Mouse (Mus musculus): ENCODE data around the gene Zdbf2. TPM values are rescaled to one million over a fixed set of nuclear protein-coding genes. Genes with fewer than 3 reads are reported as not detected.

The Zdbf2 gene
- polyA plus RNA-seq, 1 experiment: under 0.01 TPM

DNA sequence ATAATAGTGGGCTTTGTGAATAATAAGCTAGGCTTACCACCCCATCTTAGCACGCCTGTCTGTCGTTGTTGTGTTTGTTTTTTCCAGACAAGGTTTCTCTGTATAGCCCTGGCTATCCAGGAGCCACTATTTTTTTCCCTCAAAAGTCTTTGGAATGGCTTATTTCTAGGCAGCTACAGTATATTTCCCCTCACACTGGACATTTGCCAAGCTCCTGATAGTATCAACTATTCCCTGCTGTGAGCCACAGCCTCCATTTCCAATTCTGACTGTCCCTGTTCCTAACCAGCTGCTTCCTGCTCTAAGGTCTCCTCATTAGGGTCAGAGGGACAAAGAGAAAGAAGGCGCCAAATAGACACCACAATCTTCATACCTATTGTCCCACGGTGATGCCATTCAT is 18.0 kb upstream of the Zdbf2 start:
- Histone ChIP-seq H3K36me3 (ENCODE audit: control insufficient read depth, insufficient read depth) (no peaks in the 10 kb centered on the region), H3K79me2 (ENCODE audit: control insufficient read depth, insufficient read depth) (no peaks in the 10 kb centered on the region), H3ac (ENCODE audit: control insufficient read depth, insufficient read length) (no peak overlapping the region), H3K4me2 (ENCODE audit: low read depth) (no peak overlapping the region), H3K27me3 (ENCODE audit: control insufficient read depth, insufficient read depth, insufficient read length) (peaks cover 68% of the 10 kb centered on the region), H3K4me3 (no peak overlapping the region)
- TF ChIP-seq CEBPB (IDR thresholded peaks at IDR 0.05; ENCODE audit: insufficient read depth, poor library complexity, severe bottlenecking): no peak

DNA sequence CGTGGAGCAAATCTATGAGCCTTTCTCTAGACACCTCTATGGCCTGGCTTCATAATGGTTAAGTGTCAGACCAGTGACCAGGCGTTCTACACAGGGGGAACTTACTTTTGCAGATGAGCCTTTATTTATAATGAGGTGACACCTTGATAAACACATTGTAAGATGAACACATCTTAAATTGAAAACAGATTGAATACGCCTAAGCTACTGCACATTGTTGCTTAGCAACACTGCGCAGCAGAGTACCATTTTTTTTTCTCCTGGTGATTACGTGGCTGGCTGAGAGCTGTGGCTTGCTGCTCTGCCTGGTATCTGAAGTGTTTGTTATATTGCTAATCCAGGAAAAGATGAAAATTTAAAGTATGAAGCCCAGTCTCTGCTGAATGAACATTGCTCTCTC is 17.0 kb upstream of the Zdbf2 start:
- no peak overlapping the region for H3K4me3 ChIP-seq
- H3K79me2 ChIP-seq (ENCODE audit: control insufficient read depth, insufficient read depth): no peaks in the 10 kb centered on the region
- no peaks in the 10 kb centered on the region for H3K36me3 ChIP-seq (ENCODE audit: control insufficient read depth, insufficient read depth)
- no peak for TF ChIP-seq MYOD1 (IDR thresholded peaks at IDR 0.05; ENCODE audit: control insufficient read depth in 1 of 3, insufficient read length in 2 of 3, low read depth in 2 of 3)
- TF ChIP-seq USF1 (IDR thresholded peaks at IDR 0.05; ENCODE audit: low read depth): no peak
- no peak for TF ChIP-seq SRF (IDR thresholded peaks at IDR 0.05; ENCODE audit: control insufficient read depth, insufficient read length, low read depth)
- no peak for TF ChIP-seq MAX (IDR thresholded peaks at IDR 0.05; ENCODE audit: low read depth)
- no peak for TF ChIP-seq POLR2A (IDR thresholded peaks at IDR 0.05; ENCODE audit: insufficient read length, low read depth)
- TF ChIP-seq E2F4 (IDR thresholded peaks at IDR 0.05; ENCODE audit: insufficient read depth): no peak
- TF ChIP-seq TCF12 (IDR thresholded peaks at IDR 0.05; ENCODE audit: insufficient read depth, poor library complexity, severe bottlenecking): no peak
- no peak for TF ChIP-seq MYOG (IDR thresholded peaks at IDR 0.05; ENCODE audit: control insufficient read depth in 1 of 3, insufficient read depth in 1 of 3, insufficient read length in 2 of 3, low read depth in 2 of 3)
- no peak for TF ChIP-seq TCF3 (IDR thresholded peaks at IDR 0.05; ENCODE audit: insufficient read length, low read depth)
- H3K27me3 ChIP-seq (ENCODE audit: control insufficient read depth, insufficient read depth, insufficient read length): peaks cover 72% of the 10 kb centered on the region
- H3K4me2 ChIP-seq (ENCODE audit: low read depth): no peak overlapping the region
- H3ac ChIP-seq (ENCODE audit: control insufficient read depth, insufficient read length): no peak overlapping the region

- Histone ChIP-seq H3K36me3 (ENCODE audit: control insufficient read depth, insufficient read depth) (no peaks in the 10 kb centered on the region), H3K4me2 (ENCODE audit: low read depth) (no peak overlapping the region), H3K4me3 (no peak overlapping the region), H3K27me3 (ENCODE audit: control insufficient read depth, insufficient read depth, insufficient read length) (peaks cover 61% of the 10 kb centered on the region), H3ac (ENCODE audit: control insufficient read depth, insufficient read length) (no peak overlapping the region), H3K79me2 (ENCODE audit: control insufficient read depth, insufficient read depth) (no peaks in the 10 kb centered on the region)
- TF ChIP-seq MYOG (IDR thresholded peaks at IDR 0.05; ENCODE audit: control insufficient read depth in 1 of 3, insufficient read depth in 1 of 3, insufficient read length in 2 of 3, low read depth in 2 of 3) (no peak), TCF3 (IDR thresholded peaks at IDR 0.05; ENCODE audit: insufficient read length, low read depth) (no peak), MYOD1 (IDR thresholded peaks at IDR 0.05; ENCODE audit: control insufficient read depth in 1 of 3, insufficient read length in 2 of 3, low read depth in 2 of 3) (no peak), E2F4 (IDR thresholded peaks at IDR 0.05; ENCODE audit: insufficient read depth) (no peak), POLR2A (IDR thresholded peaks at IDR 0.05; ENCODE audit: insufficient read length, low read depth) (no peak), MAX (IDR thresholded peaks at IDR 0.05; ENCODE audit: low read depth) (no peak), SRF (IDR thresholded peaks at IDR 0.05; ENCODE audit: control insufficient read depth, insufficient read length, low read depth) (no peak), USF1 (IDR thresholded peaks at IDR 0.05; ENCODE audit: low read depth) (no peak), POLR2AphosphoS2 (IDR thresholded peaks at IDR 0.05; ENCODE audit: insufficient read length, low read depth) (no peak), TCF12 (IDR thresholded peaks at IDR 0.05; ENCODE audit: insufficient read depth, poor library complexity, severe bottlenecking) (no peak)
Measured at GRCm38 (mm10) chr1:63258501-63258900, 14.6 kb upstream of the Zdbf2 start.

- no peaks in the 10 kb centered on the region for H3K36me3 ChIP-seq (ENCODE audit: control insufficient read depth, insufficient read depth)
Measured at GRCm38 (mm10) chr1:63259271-63259830, 13.7 kb upstream of the Zdbf2 start.

GRCm38 (mm10) chr1:63259916-63260741 is 12.9 kb upstream of the Zdbf2 start:
- TF ChIP-seq POLR2AphosphoS2 (IDR thresholded peaks at IDR 0.05; ENCODE audit: insufficient read length, low read depth) (no peak), TCF12 (IDR thresholded peaks at IDR 0.05; ENCODE audit: insufficient read depth, poor library complexity, severe bottlenecking) (no peak), CEBPB (IDR thresholded peaks at IDR 0.05; ENCODE audit: insufficient read depth, poor library complexity, severe bottlenecking) (no peak), MYOD1 (IDR thresholded peaks at IDR 0.05; ENCODE audit: control insufficient read depth in 1 of 3, insufficient read length in 2 of 3, low read depth in 2 of 3) (no peak), SRF (IDR thresholded peaks at IDR 0.05; ENCODE audit: control insufficient read depth, insufficient read length, low read depth) (no peak), REST (IDR thresholded peaks at IDR 0.05; ENCODE audit: insufficient read depth, insufficient read length) (no peak), E2F4 (IDR thresholded peaks at IDR 0.05; ENCODE audit: insufficient read depth) (no peak), USF1 (IDR thresholded peaks at IDR 0.05; ENCODE audit: low read depth) (no peak), POLR2A (IDR thresholded peaks at IDR 0.05; ENCODE audit: insufficient read length, low read depth) (no peak), MAX (IDR thresholded peaks at IDR 0.05; ENCODE audit: low read depth) (no peak), MYOG (IDR thresholded peaks at IDR 0.05; ENCODE audit: control insufficient read depth in 1 of 3, insufficient read depth in 1 of 3, insufficient read length in 2 of 3, low read depth in 2 of 3) (no peak), TCF3 (IDR thresholded peaks at IDR 0.05; ENCODE audit: insufficient read length, low read depth) (no peak)
- no peak overlapping the region for H3K4me3 ChIP-seq
- H3K36me3 ChIP-seq (ENCODE audit: control insufficient read depth, insufficient read depth): no peaks in the 10 kb centered on the region
- no peak overlapping the region for H3ac ChIP-seq (ENCODE audit: control insufficient read depth, insufficient read length)
- H3K4me2 ChIP-seq (ENCODE audit: low read depth): no peak overlapping the region
- H3K79me2 ChIP-seq (ENCODE audit: control insufficient read depth, insufficient read depth): no peaks in the 10 kb centered on the region
- H3K27me3 ChIP-seq (ENCODE audit: control insufficient read depth, insufficient read depth, insufficient read length): peaks cover 63% of the 10 kb centered on the region

More at GRCm38 (mm10) chr1:63259271-63259830, 13.7 kb upstream of the Zdbf2 start:
- peaks cover 63% of the 10 kb centered on the region for H3K27me3 ChIP-seq (ENCODE audit: control insufficient read depth, insufficient read depth, insufficient read length)
- H3K79me2 ChIP-seq (ENCODE audit: control insufficient read depth, insufficient read depth): no peaks in the 10 kb centered on the region
- no peak for TF ChIP-seq MYOG (IDR thresholded peaks at IDR 0.05; ENCODE audit: control insufficient read depth in 1 of 3, insufficient read depth in 1 of 3, insufficient read length in 2 of 3, low read depth in 2 of 3)
- no peak for TF ChIP-seq TCF12 (IDR thresholded peaks at IDR 0.05; ENCODE audit: insufficient read depth, poor library complexity, severe bottlenecking)
- TF ChIP-seq USF1 (IDR thresholded peaks at IDR 0.05; ENCODE audit: low read depth): no peak
- TF ChIP-seq CEBPB (IDR thresholded peaks at IDR 0.05; ENCODE audit: insufficient read depth, poor library complexity, severe bottlenecking): no peak
- TF ChIP-seq MYOD1 (IDR thresholded peaks at IDR 0.05; ENCODE audit: control insufficient read depth in 1 of 3, insufficient read length in 2 of 3, low read depth in 2 of 3): no peak
- TF ChIP-seq REST (IDR thresholded peaks at IDR 0.05; ENCODE audit: insufficient read depth, insufficient read length): no peak
- TF ChIP-seq MAX (IDR thresholded peaks at IDR 0.05; ENCODE audit: low read depth): no peak
- no peak for TF ChIP-seq SRF (IDR thresholded peaks at IDR 0.05; ENCODE audit: control insufficient read depth, insufficient read length, low read depth)
- TF ChIP-seq E2F4 (IDR thresholded peaks at IDR 0.05; ENCODE audit: insufficient read depth): no peak
- no peak for TF ChIP-seq POLR2A (IDR thresholded peaks at IDR 0.05; ENCODE audit: insufficient read length, low read depth)
- no peak for TF ChIP-seq POLR2AphosphoS2 (IDR thresholded peaks at IDR 0.05; ENCODE audit: insufficient read length, low read depth)
- TF ChIP-seq TCF3 (IDR thresholded peaks at IDR 0.05; ENCODE audit: insufficient read length, low read depth): no peak
- H3K4me2 ChIP-seq (ENCODE audit: low read depth): no peak overlapping the region
- no peak overlapping the region for H3K4me3 ChIP-seq
- no peak overlapping the region for H3ac ChIP-seq (ENCODE audit: control insufficient read depth, insufficient read length)
